Mouse (Mus musculus): ENCODE results near the gene Zbtb32. TPM values are rescaled to one million over a fixed set of nuclear protein-coding genes. Genes with fewer than 3 reads are reported as not detected.

Zbtb32 gene
- polyA plus RNA-seq, 1 experiment from 2014 or later, result 0.22 TPM

- Histone ChIP-seq H3K9me3 (no peaks in the 10 kb centered on the region), H3K4me3 (no peak overlapping the region), H3K9ac (no peak overlapping the region), H3K4me1 (peaks cover 6% of the 10 kb centered on the region; the same call in 1 of the 2 replicates), H3K27me3 (replicated peaks) (no peaks in the 10 kb centered on the region), H3K4me2 (replicated peaks) (no peak overlapping the region), H3K36me3 (no peaks in the 10 kb centered on the region), H3K27ac (no peak overlapping the region)
- ATAC-seq (ENCODE audit: low FRiP score, low read depth), result no peak
- WGBS, result 82% methylated on average over 5 of the region's 5 CpGs
These were observed 1.9 kb downstream of the Zbtb32 start for GRCm38 (mm10) chr7:30596811-30597210.

- Histone ChIP-seq H3K4me3 (no peak overlapping the region), H3K27ac (no peak overlapping the region), H3K9me3 (no peaks in the 10 kb centered on the region), H3K27me3 (replicated peaks) (no peaks in the 10 kb centered on the region), H3K9ac (no peak overlapping the region), H3K4me2 (replicated peaks) (no peak overlapping the region), H3K4me1 (peaks cover 6% of the 10 kb centered on the region; the same call in 1 of the 2 replicates), H3K36me3 (no peaks in the 10 kb centered on the region)
- no peak for ATAC-seq (ENCODE audit: low FRiP score, low read depth)
- WGBS, result 79% methylated on average over 5 of the region's 5 CpGs
These were observed 2.6 kb downstream of the Zbtb32 start for GRCm38 (mm10) chr7:30596093-30596492.

- Histone ChIP-seq H3K27ac (no peak overlapping the region), H3K4me2 (replicated peaks) (no peak overlapping the region), H3K9ac (no peak overlapping the region), H3K9me3 (no peaks in the 10 kb centered on the region), H3K4me1 (peaks cover 6% of the 10 kb centered on the region), H3K4me3 (no peak overlapping the region), H3K36me3 (no peaks in the 10 kb centered on the region), H3K27me3 (replicated peaks) (no peaks in the 10 kb centered on the region)
- WGBS, result 68% methylated on average over 4 of the region's 4 CpGs
- no peak for ATAC-seq (ENCODE audit: low FRiP score, low read depth)
These were observed 4.1 kb downstream of the Zbtb32 start for GRCm38 (mm10) chr7:30594510-30595024.

GRCm38 (mm10) chr7:30593579-30594509, 4.9 kb downstream of the Zbtb32 start:
- H3K27me3 ChIP-seq (replicated peaks), result no peaks in the 10 kb centered on the region
- 0 out of 2 replicates have a peak overlapping the region, but pooled peaks have one; percentile 33 for H3K9ac ChIP-seq
- 80% methylated on average over 10 of the region's 10 CpGs for WGBS
- H3K9me3 ChIP-seq, result no peaks in the 10 kb centered on the region
- peaks cover 6% of the 10 kb centered on the region for H3K4me1 ChIP-seq
- no peak overlapping the region for H3K4me3 ChIP-seq
- no peaks in the 10 kb centered on the region for H3K36me3 ChIP-seq
- no peak overlapping the region for H3K4me2 ChIP-seq (replicated peaks)
- ATAC-seq (ENCODE audit: low FRiP score, low read depth), result no peak
- H3K27ac ChIP-seq, result no peak overlapping the region

GRCm38 (mm10) chr7:30592772-30593423, 5.8 kb downstream of the Zbtb32 start:
- H3K9ac ChIP-seq, result no peak overlapping the region
- no peak overlapping the region for H3K4me3 ChIP-seq
- no peak for ATAC-seq (ENCODE audit: low FRiP score, low read depth)
- H3K27ac ChIP-seq, result no peak overlapping the region
- no peak overlapping the region for H3K4me2 ChIP-seq (replicated peaks)
- H3K9me3 ChIP-seq, result no peaks in the 10 kb centered on the region
- H3K4me1 ChIP-seq, result peaks cover 6% of the 10 kb centered on the region
- WGBS, result 53% methylated on average over 5 of the region's 5 CpGs
- H3K36me3 ChIP-seq, result no peaks in the 10 kb centered on the region
- no peaks in the 10 kb centered on the region for H3K27me3 ChIP-seq (replicated peaks)

GRCm38 (mm10) chr7:30591605-30591951, 7.1 kb downstream of the Zbtb32 start:
- Histone ChIP-seq H3K9ac (0 out of 2 replicates have a peak overlapping the region, but pooled peaks have one; percentile 36), H3K9me3 (no peaks in the 10 kb centered on the region), H3K4me2 (replicated peaks) (no peak overlapping the region), H3K4me1 (peaks cover 17% of the 10 kb centered on the region), H3K27ac (no peak overlapping the region), H3K36me3 (peaks cover 2% of the 10 kb centered on the region; the same call in 1 of the 2 replicates), H3K4me3 (no peak overlapping the region), H3K27me3 (replicated peaks) (no peaks in the 10 kb centered on the region)
- ATAC-seq (ENCODE audit: low FRiP score, low read depth), result no peak
- WGBS, result 42% methylated on average over 4 of the region's 4 CpGs

- no peak overlapping the region for H3K4me3 ChIP-seq
- 85% methylated on average over 9 of the region's 9 CpGs for WGBS
- H3K36me3 ChIP-seq, result peaks cover 7% of the 10 kb centered on the region
- ATAC-seq (ENCODE audit: low FRiP score, low read depth), result no peak
- peaks cover 19% of the 10 kb centered on the region for H3K4me1 ChIP-seq
- no peaks in the 10 kb centered on the region for H3K9me3 ChIP-seq
- H3K9ac ChIP-seq, result 0 out of 2 replicates have a peak overlapping the region, but pooled peaks have one; percentile 36
- H3K27me3 ChIP-seq (replicated peaks), result no peaks in the 10 kb centered on the region
- H3K4me2 ChIP-seq (replicated peaks), result no peak overlapping the region
- H3K27ac ChIP-seq, result no peak overlapping the region
These were observed 7.6 kb downstream of the Zbtb32 start for GRCm38 (mm10) chr7:30590927-30591604.

- Histone ChIP-seq H3K36me3 (peaks cover 21% of the 10 kb centered on the region), H3K4me1 (peaks cover 19% of the 10 kb centered on the region), H3K4me3 (peak overlapping the region; percentile 95), H3K9ac (peak overlapping the region; percentile 55), H3K4me2 (replicated peaks) (peak overlapping the region; percentile 75), H3K27ac (peak overlapping the region; percentile 62; the same call in 1 of the 2 replicates), H3K27me3 (replicated peaks) (no peaks in the 10 kb centered on the region), H3K9me3 (no peaks in the 10 kb centered on the region)
- peak; percentile 79 for ATAC-seq (ENCODE audit: low FRiP score, low read depth)
- WGBS, result 26% methylated on average over 40 of the region's 40 CpGs
These were observed 9.0 kb downstream of the Zbtb32 start for GRCm38 (mm10) chr7:30589435-30590301.

- WGBS, result under 1% methylated on average over 61 of the region's 68 CpGs
- Histone ChIP-seq H3K4me1 (peaks cover 19% of the 10 kb centered on the region), H3K36me3 (peaks cover 30% of the 10 kb centered on the region), H3K4me2 (replicated peaks) (peak within 1 kb of the TSS; percentile 75), H3K4me3 (peak within 1 kb of the TSS; percentile 95), H3K9ac (peak within 1 kb of the TSS; percentile 99), H3K27ac (peak within 1 kb of the TSS; percentile 82), H3K27me3 (replicated peaks) (no peaks in the 10 kb centered on the region), H3K9me3 (no peaks in the 10 kb centered on the region)
- ATAC-seq (ENCODE audit: low FRiP score, low read depth), result peak; percentile 96
These were observed 9.9 kb downstream of the Zbtb32 start, which contains the start of gene Kmt2b for GRCm38 (mm10) chr7:30588676-30589434. Kmt2b (minus strand) TSS chr7:30588726.

GRCm38 (mm10) chr7:30587842-30588667, 10.7 kb downstream of the Zbtb32 start:
- Histone ChIP-seq H3K36me3 (peaks cover 38% of the 10 kb centered on the region), H3K9ac (peak overlapping the region; percentile 99), H3K27ac (peak overlapping the region; percentile 82), H3K9me3 (no peaks in the 10 kb centered on the region), H3K4me3 (peak overlapping the region; percentile 95), H3K4me2 (replicated peaks) (peak overlapping the region; percentile 75), H3K27me3 (replicated peaks) (no peaks in the 10 kb centered on the region), H3K4me1 (peaks cover 19% of the 10 kb centered on the region)
- WGBS, result under 1% methylated on average over 67 of the region's 67 CpGs
- ATAC-seq (ENCODE audit: low FRiP score, low read depth), result peak; percentile 31

Data from neural tube, embryonic 12.5 days (tissue).